Mouse (Mus musculus): ENCODE measurements at regions not wholly inside any gene's neighbourhood (a gene's known extent, or its start where the extent isn't known, plus 50 kb on each side); places are given as distances from the start of the nearest gene placed in this dataset.

GRCm38 (mm10) chr7:137649650-137650049, 212.2 kb downstream of the Glrx3 start:
- no peak overlapping the region for H3K4me3 ChIP-seq (ENCODE audit: insufficient read depth, low read depth, low read length)
- H3K27me3 ChIP-seq (ENCODE audit: control insufficient read depth, insufficient read depth, low read length): no peaks in the 10 kb centered on the region
- no peaks in the 10 kb centered on the region for H3K79me2 ChIP-seq (ENCODE audit: control insufficient read depth, insufficient read depth, low read length)
- no peak overlapping the region for H3K27ac ChIP-seq (replicated peaks; ENCODE audit: insufficient read depth, low read depth, low read length)
- no peaks in the 10 kb centered on the region for H3K4me1 ChIP-seq (ENCODE audit: control insufficient read depth, insufficient read depth, low read length)
- no peaks in the 10 kb centered on the region for H3K36me3 ChIP-seq (ENCODE audit: control insufficient read depth, insufficient read depth, low read length)
- WGBS: 83% methylated on average over 6 of the region's 6 CpGs
- DNase-seq (ENCODE audit: extremely low read depth, low read depth, low spot score): no peak
- TF ChIP-seq POLR2A (IDR thresholded peaks at IDR 0.05; ENCODE audit: extremely low read depth, insufficient read depth, low read length) (no peak), CTCF (IDR thresholded peaks at IDR 0.05; ENCODE audit: low read depth, low read length) (no peak)
- no peak overlapping the region for H3K9ac ChIP-seq (ENCODE audit: low read depth, low read length)

- Histone ChIP-seq H3K27ac (replicated peaks; ENCODE audit: insufficient read depth, low read depth, low read length) (no peak overlapping the region), H3K27me3 (ENCODE audit: control insufficient read depth, insufficient read depth, low read length) (no peaks in the 10 kb centered on the region), H3K9ac (ENCODE audit: low read depth, low read length) (no peak overlapping the region), H3K36me3 (ENCODE audit: control insufficient read depth, insufficient read depth, low read length) (no peaks in the 10 kb centered on the region), H3K4me3 (ENCODE audit: insufficient read depth, low read depth, low read length) (no peak overlapping the region), H3K79me2 (ENCODE audit: control insufficient read depth, insufficient read depth, low read length) (no peaks in the 10 kb centered on the region), H3K4me1 (ENCODE audit: control insufficient read depth, insufficient read depth, low read length) (no peaks in the 10 kb centered on the region)
- no peak for DNase-seq (ENCODE audit: extremely low read depth, low read depth, low spot score)
- WGBS: 91% methylated on average over 4 of the region's 4 CpGs
- TF ChIP-seq POLR2A (IDR thresholded peaks at IDR 0.05; ENCODE audit: extremely low read depth, insufficient read depth, low read length): no peak
- TF ChIP-seq CTCF (IDR thresholded peaks at IDR 0.05; ENCODE audit: low read depth, low read length): no peak
Measured at GRCm38 (mm10) chr7:137653837-137654236, 216.4 kb downstream of the Glrx3 start.

- no peak overlapping the region for H3K9ac ChIP-seq (ENCODE audit: low read depth, low read length)
- no peak for DNase-seq (ENCODE audit: extremely low read depth, low read depth, low spot score)
- no peaks in the 10 kb centered on the region for H3K79me2 ChIP-seq (ENCODE audit: control insufficient read depth, insufficient read depth, low read length)
- H3K4me3 ChIP-seq (ENCODE audit: insufficient read depth, low read depth, low read length): no peak overlapping the region
- no peaks in the 10 kb centered on the region for H3K4me1 ChIP-seq (ENCODE audit: control insufficient read depth, insufficient read depth, low read length)
- no peaks in the 10 kb centered on the region for H3K36me3 ChIP-seq (ENCODE audit: control insufficient read depth, insufficient read depth, low read length)
- 71% methylated on average over 2 of the region's 2 CpGs for WGBS
- no peak overlapping the region for H3K27ac ChIP-seq (replicated peaks; ENCODE audit: insufficient read depth, low read depth, low read length)
- TF ChIP-seq CTCF (IDR thresholded peaks at IDR 0.05; ENCODE audit: low read depth, low read length): no peak
- TF ChIP-seq POLR2A (IDR thresholded peaks at IDR 0.05; ENCODE audit: extremely low read depth, insufficient read depth, low read length): no peak
- no peaks in the 10 kb centered on the region for H3K27me3 ChIP-seq (ENCODE audit: control insufficient read depth, insufficient read depth, low read length)
Measured at GRCm38 (mm10) chr7:137667165-137667564, 229.8 kb downstream of the Glrx3 start.

DNA sequence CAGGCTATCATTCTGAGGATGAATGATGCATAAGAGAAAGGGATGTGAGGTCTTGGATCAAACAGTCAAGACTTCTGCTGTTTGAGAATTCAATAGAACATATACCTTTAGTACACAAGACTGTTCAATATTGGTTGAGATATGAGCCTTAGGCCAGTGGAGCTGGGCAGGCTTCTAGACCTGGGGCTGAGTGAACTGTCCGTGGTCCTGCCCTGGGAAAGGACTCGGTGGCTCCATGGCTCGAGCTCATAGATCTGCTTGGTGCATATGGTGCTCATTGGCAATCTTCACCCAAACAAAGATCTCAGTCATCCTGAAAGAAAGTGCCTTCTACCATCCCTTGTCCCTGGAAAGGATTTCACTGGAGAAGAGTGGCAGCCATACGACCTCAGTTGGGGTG, 233.7 kb downstream of the Glrx3 start:
- Histone ChIP-seq H3K9ac (ENCODE audit: low read depth, low read length) (no peak overlapping the region), H3K79me2 (ENCODE audit: control insufficient read depth, insufficient read depth, low read length) (no peaks in the 10 kb centered on the region), H3K4me3 (ENCODE audit: insufficient read depth, low read depth, low read length) (no peak overlapping the region), H3K27ac (replicated peaks; ENCODE audit: insufficient read depth, low read depth, low read length) (no peak overlapping the region), H3K27me3 (ENCODE audit: control insufficient read depth, insufficient read depth, low read length) (no peaks in the 10 kb centered on the region), H3K36me3 (ENCODE audit: control insufficient read depth, insufficient read depth, low read length) (no peaks in the 10 kb centered on the region), H3K4me1 (ENCODE audit: control insufficient read depth, insufficient read depth, low read length) (no peaks in the 10 kb centered on the region)
- DNase-seq (ENCODE audit: extremely low read depth, low read depth, low spot score): no peak
- TF ChIP-seq CTCF (IDR thresholded peaks at IDR 0.05; ENCODE audit: low read depth, low read length): no peak
- TF ChIP-seq POLR2A (IDR thresholded peaks at IDR 0.05; ENCODE audit: extremely low read depth, insufficient read depth, low read length): no peak
- WGBS: 54% methylated on average over 4 of the region's 4 CpGs

DNA sequence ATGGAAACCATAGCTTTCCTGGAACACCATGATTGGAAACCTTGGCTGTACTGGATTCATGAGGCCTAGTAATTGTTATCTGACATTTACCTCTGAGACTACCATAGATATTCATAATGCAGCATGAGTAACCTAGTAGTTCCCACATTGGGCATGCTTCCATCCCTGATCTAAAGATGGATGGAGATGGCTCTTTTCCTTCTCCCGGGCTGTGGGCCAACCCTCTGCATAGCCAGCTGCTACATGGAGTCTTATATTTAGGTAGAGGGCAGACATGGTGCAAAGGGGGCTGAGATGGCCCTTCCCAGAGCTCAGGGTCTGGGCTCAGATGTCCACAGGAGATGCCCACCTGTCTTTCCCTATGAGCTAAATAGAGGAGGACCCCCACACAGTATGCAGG, 237.2 kb downstream of the Glrx3 start:
- DNase-seq (ENCODE audit: extremely low read depth, low read depth, low spot score): no peak
- TF ChIP-seq CTCF (IDR thresholded peaks at IDR 0.05; ENCODE audit: low read depth, low read length): no peak
- no peak for TF ChIP-seq POLR2A (IDR thresholded peaks at IDR 0.05; ENCODE audit: extremely low read depth, insufficient read depth, low read length)
- Histone ChIP-seq H3K36me3 (ENCODE audit: control insufficient read depth, insufficient read depth, low read length) (no peaks in the 10 kb centered on the region), H3K9ac (ENCODE audit: low read depth, low read length) (no peak overlapping the region), H3K27ac (replicated peaks; ENCODE audit: insufficient read depth, low read depth, low read length) (no peak overlapping the region), H3K79me2 (ENCODE audit: control insufficient read depth, insufficient read depth, low read length) (no peaks in the 10 kb centered on the region), H3K4me1 (ENCODE audit: control insufficient read depth, insufficient read depth, low read length) (no peaks in the 10 kb centered on the region), H3K4me3 (ENCODE audit: insufficient read depth, low read depth, low read length) (no peak overlapping the region), H3K27me3 (ENCODE audit: control insufficient read depth, insufficient read depth, low read length) (no peaks in the 10 kb centered on the region)
- 74% methylated on average over 1 of the region's 1 CpGs for WGBS

- H3K4me1 ChIP-seq (ENCODE audit: control insufficient read depth, insufficient read depth, low read length): no peaks in the 10 kb centered on the region
- no peaks in the 10 kb centered on the region for H3K36me3 ChIP-seq (ENCODE audit: control insufficient read depth, insufficient read depth, low read length)
- 87% methylated on average over 5 of the region's 5 CpGs for WGBS
- H3K79me2 ChIP-seq (ENCODE audit: control insufficient read depth, insufficient read depth, low read length): no peaks in the 10 kb centered on the region
- H3K27me3 ChIP-seq (ENCODE audit: control insufficient read depth, insufficient read depth, low read length): no peaks in the 10 kb centered on the region
- DNase-seq (ENCODE audit: extremely low read depth, low read depth, low spot score): no peak
- H3K27ac ChIP-seq (replicated peaks; ENCODE audit: insufficient read depth, low read depth, low read length): no peak overlapping the region
- no peak overlapping the region for H3K4me3 ChIP-seq (ENCODE audit: insufficient read depth, low read depth, low read length)
- TF ChIP-seq POLR2A (IDR thresholded peaks at IDR 0.05; ENCODE audit: extremely low read depth, insufficient read depth, low read length): no peak
- TF ChIP-seq CTCF (IDR thresholded peaks at IDR 0.05; ENCODE audit: low read depth, low read length): no peak
- H3K9ac ChIP-seq (ENCODE audit: low read depth, low read length): no peak overlapping the region
Measured at GRCm38 (mm10) chr7:137675381-137675780, 238.0 kb downstream of the Glrx3 start.
